Mouse (Mus musculus): ENCODE results near the gene Zdhhc13. TPM values are rescaled to one million over a fixed set of nuclear protein-coding genes. Genes with fewer than 3 reads are reported as not detected.

The Zdhhc13 gene
- total and polyA plus RNA-seq, 2 experiments from 2014 or later = 22.6 to 43.3 TPM

- no peak for DNase-seq (ENCODE audit: low spot score)
- WGBS = 86% methylated on average over 4 of the region's 4 CpGs
- H3K9me3 ChIP-seq (ENCODE audit: low read length) = no peaks in the 10 kb centered on the region
- H3K27me3 ChIP-seq (ENCODE audit: insufficient read depth, low read length) = no peaks in the 10 kb centered on the region
- H3K9ac ChIP-seq (replicated peaks; ENCODE audit: low read length) = no peak overlapping the region
- no peak overlapping the region for H3K4me2 ChIP-seq (ENCODE audit: low read depth, low read length)
- no peak for TF ChIP-seq CTCF (IDR thresholded peaks at IDR 0.05; ENCODE audit: low read depth)
- H3K36me3 ChIP-seq (ENCODE audit: insufficient read depth, low read length) = no peaks in the 10 kb centered on the region
- H3K27ac ChIP-seq = no peak overlapping the region
- H3K4me1 ChIP-seq (ENCODE audit: insufficient read depth, low read length) = 0 out of 2 replicates have a peak, but pooled peaks cover 4% of the 10 kb centered on the region
- H3K4me3 ChIP-seq (ENCODE audit: low read length) = no peak overlapping the region
- ATAC-seq = no peak
Observed at GRCm38 (mm10) chr7:48782432-48782831, 6.4 kb upstream of the Zdhhc13 start.

- H3K27me3 ChIP-seq (ENCODE audit: insufficient read depth, low read length) = no peaks in the 10 kb centered on the region
- no peak for TF ChIP-seq CTCF (IDR thresholded peaks at IDR 0.05; ENCODE audit: low read depth)
- no peak overlapping the region for H3K27ac ChIP-seq
- H3K9ac ChIP-seq (replicated peaks; ENCODE audit: low read length) = no peak overlapping the region
- DNase-seq (ENCODE audit: low spot score) (no peak), ATAC-seq (no peak)
- no peak overlapping the region for H3K4me2 ChIP-seq (ENCODE audit: low read depth, low read length)
- no peaks in the 10 kb centered on the region for H3K9me3 ChIP-seq (ENCODE audit: low read length)
- H3K36me3 ChIP-seq (ENCODE audit: insufficient read depth, low read length) = no peaks in the 10 kb centered on the region
- 81% methylated on average over 11 of the region's 11 CpGs for WGBS
- no peak overlapping the region for H3K4me3 ChIP-seq (ENCODE audit: low read length)
- H3K4me1 ChIP-seq (ENCODE audit: insufficient read depth, low read length) = 0 out of 2 replicates have a peak, but pooled peaks cover 2% of the 10 kb centered on the region
Observed at GRCm38 (mm10) chr7:48784773-48785523, 3.9 kb upstream of the Zdhhc13 start.

- Histone ChIP-seq H3K36me3 (ENCODE audit: insufficient read depth, low read length) (no peaks in the 10 kb centered on the region), H3K9me3 (ENCODE audit: low read length) (no peaks in the 10 kb centered on the region), H3K4me1 (ENCODE audit: insufficient read depth, low read length) (0 out of 2 replicates have a peak, but pooled peaks cover 6% of the 10 kb centered on the region), H3K27ac (no peak overlapping the region), H3K4me3 (ENCODE audit: low read length) (peak overlapping the region; percentile 51), H3K9ac (replicated peaks; ENCODE audit: low read length) (0 out of 2 replicates have a peak overlapping the region, but pooled peaks have one; percentile 62), H3K4me2 (ENCODE audit: low read depth, low read length) (peak overlapping the region; percentile 73), H3K27me3 (ENCODE audit: insufficient read depth, low read length) (no peaks in the 10 kb centered on the region)
- TF ChIP-seq CTCF (IDR thresholded peaks at IDR 0.05; ENCODE audit: low read depth) = no peak
- WGBS = 66% methylated on average over 3 of the region's 3 CpGs
- peak; percentile 5 for DNase-seq (ENCODE audit: low spot score)
- peak; percentile 24 for ATAC-seq
Observed at GRCm38 (mm10) chr7:48788348-48788747, 455 bp upstream of the Zdhhc13 start.

GRCm38 (mm10) chr7:48790117-48790516, 1.3 kb downstream of the Zdhhc13 start:
- H3K27me3 ChIP-seq (ENCODE audit: insufficient read depth, low read length) = no peaks in the 10 kb centered on the region
- H3K4me2 ChIP-seq (ENCODE audit: low read depth, low read length) = peak overlapping the region; percentile 73
- ATAC-seq = no peak
- no peak overlapping the region for H3K9ac ChIP-seq (replicated peaks; ENCODE audit: low read length)
- no peak overlapping the region for H3K27ac ChIP-seq
- 0 out of 2 replicates have a peak, but pooled peaks cover 6% of the 10 kb centered on the region for H3K4me1 ChIP-seq (ENCODE audit: insufficient read depth, low read length)
- no peak for DNase-seq (ENCODE audit: low spot score)
- WGBS = 47% methylated on average over 4 of the region's 4 CpGs
- no peaks in the 10 kb centered on the region for H3K9me3 ChIP-seq (ENCODE audit: low read length)
- H3K36me3 ChIP-seq (ENCODE audit: insufficient read depth, low read length) = no peaks in the 10 kb centered on the region
- no peak for TF ChIP-seq CTCF (IDR thresholded peaks at IDR 0.05; ENCODE audit: low read depth)
- H3K4me3 ChIP-seq (ENCODE audit: low read length) = peak overlapping the region; percentile 51; the same call in 1 of the 2 replicates

- H3K36me3 ChIP-seq (ENCODE audit: insufficient read depth, low read length) = no peaks in the 10 kb centered on the region; the same call in 1 of the 2 replicates
- WGBS = 86% methylated on average over 3 of the region's 3 CpGs
- no peak overlapping the region for H3K4me2 ChIP-seq (ENCODE audit: low read depth, low read length)
- DNase-seq (ENCODE audit: low spot score) (no peak), ATAC-seq (no peak)
- TF ChIP-seq CTCF (IDR thresholded peaks at IDR 0.05; ENCODE audit: low read depth) = no peak
- no peaks in the 10 kb centered on the region for H3K9me3 ChIP-seq (ENCODE audit: low read length)
- H3K4me1 ChIP-seq (ENCODE audit: insufficient read depth, low read length) = 0 out of 2 replicates have a peak, but pooled peaks cover 6% of the 10 kb centered on the region
- H3K27ac ChIP-seq = no peak overlapping the region
- no peaks in the 10 kb centered on the region for H3K27me3 ChIP-seq (ENCODE audit: insufficient read depth, low read length)
- H3K9ac ChIP-seq (replicated peaks; ENCODE audit: low read length) = no peak overlapping the region
- no peak overlapping the region for H3K4me3 ChIP-seq (ENCODE audit: low read length)
Observed at GRCm38 (mm10) chr7:48791412-48791811, 2.6 kb downstream of the Zdhhc13 start.

GRCm38 (mm10) chr7:48795130-48795529, 6.3 kb downstream of the Zdhhc13 start:
- no peak overlapping the region for H3K4me3 ChIP-seq (ENCODE audit: low read length)
- ATAC-seq (no peak), DNase-seq (ENCODE audit: low spot score) (no peak)
- no peak for TF ChIP-seq CTCF (IDR thresholded peaks at IDR 0.05; ENCODE audit: low read depth)
- H3K27ac ChIP-seq = no peak overlapping the region
- no peaks in the 10 kb centered on the region; the same call in 1 of the 2 replicates for H3K36me3 ChIP-seq (ENCODE audit: insufficient read depth, low read length)
- 0 out of 2 replicates have a peak, but pooled peaks cover 2% of the 10 kb centered on the region for H3K4me1 ChIP-seq (ENCODE audit: insufficient read depth, low read length)
- H3K9ac ChIP-seq (replicated peaks; ENCODE audit: low read length) = no peak overlapping the region
- no peaks in the 10 kb centered on the region for H3K9me3 ChIP-seq (ENCODE audit: low read length)
- no peak overlapping the region for H3K4me2 ChIP-seq (ENCODE audit: low read depth, low read length)
- WGBS = 89% methylated on average over 3 of the region's 3 CpGs
- no peaks in the 10 kb centered on the region for H3K27me3 ChIP-seq (ENCODE audit: insufficient read depth, low read length)

GRCm38 (mm10) chr7:48803381-48803780, 14.6 kb downstream of the Zdhhc13 start:
- 72% methylated on average over 7 of the region's 7 CpGs for WGBS
- H3K4me2 ChIP-seq (ENCODE audit: low read depth, low read length) = no peak overlapping the region
- no peak overlapping the region for H3K9ac ChIP-seq (replicated peaks; ENCODE audit: low read length)
- H3K36me3 ChIP-seq (ENCODE audit: insufficient read depth, low read length) = peaks cover 33% of the 10 kb centered on the region
- no peak for TF ChIP-seq CTCF (IDR thresholded peaks at IDR 0.05; ENCODE audit: low read depth)
- H3K4me1 ChIP-seq (ENCODE audit: insufficient read depth, low read length) = no peaks in the 10 kb centered on the region
- no peaks in the 10 kb centered on the region for H3K27me3 ChIP-seq (ENCODE audit: insufficient read depth, low read length)
- no peaks in the 10 kb centered on the region for H3K9me3 ChIP-seq (ENCODE audit: low read length)
- ATAC-seq (no peak), DNase-seq (ENCODE audit: low spot score) (no peak)
- H3K27ac ChIP-seq = no peak overlapping the region
- no peak overlapping the region for H3K4me3 ChIP-seq (ENCODE audit: low read length)
